Mouse (Mus musculus) WW6 (cell line): ENCODE data around the gene Ufc1.
A peak's percentile ranks its signal among the peaks of the same experiment; 100 is the strongest.

Source experiments
- DNase-seq: peaks from one replicate; pipeline ENCODE4 v3.0.0-alpha.2; 2013; ENCODE audit warnings: low read depth, low spot score

Ufc1 gene

DNA sequence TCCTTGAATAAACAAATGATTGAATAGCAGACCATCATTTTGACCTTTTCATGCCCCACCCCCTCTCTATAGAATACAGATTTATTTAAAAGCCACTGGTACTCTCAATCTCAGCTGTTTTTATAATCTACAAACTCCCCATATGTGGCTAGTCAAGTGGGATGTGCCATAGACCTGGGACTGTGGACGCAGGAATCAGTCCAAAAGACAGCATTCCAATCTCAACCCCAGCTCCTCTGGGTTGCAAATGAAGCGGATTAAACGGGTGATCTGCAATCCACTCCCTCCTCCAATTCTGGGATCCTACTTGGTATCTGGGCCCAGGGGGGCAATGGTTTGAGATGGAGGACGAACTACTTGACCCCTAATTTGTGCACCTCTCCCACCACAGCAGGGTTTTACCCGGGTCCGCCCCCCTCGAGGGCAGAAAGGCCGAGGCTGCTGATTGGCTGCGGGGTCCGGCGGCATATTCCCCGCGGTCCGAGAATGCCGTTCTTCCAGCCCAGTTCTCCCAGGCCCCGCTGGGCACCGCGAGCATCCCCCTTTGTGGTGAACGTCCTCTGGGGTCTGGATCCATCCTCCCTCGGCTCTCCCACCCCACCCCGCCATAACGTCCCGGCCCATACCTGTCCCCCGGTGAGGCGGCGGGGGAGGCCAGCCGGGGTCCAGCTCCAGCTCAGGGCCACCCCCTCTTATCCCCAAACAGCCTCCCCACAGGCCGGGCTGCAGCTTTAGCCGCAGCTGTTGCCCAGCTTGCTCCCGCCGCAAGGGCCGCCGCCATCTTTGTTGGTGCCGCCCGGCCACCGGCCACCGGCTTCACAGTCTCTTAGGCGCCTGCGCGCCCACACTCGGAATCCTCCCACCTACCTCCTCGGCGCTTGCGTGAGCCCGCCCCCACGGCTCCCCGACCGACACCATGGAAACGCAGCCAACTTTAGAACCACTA is 7.4 kb downstream of the Ufc1 start, which contains the start of gene Usp21:
Usp21 (minus strand) TSS at position 856 of the 946 bp plus-strand sequence.
- DNase-seq, result peak; percentile 80

DNA sequence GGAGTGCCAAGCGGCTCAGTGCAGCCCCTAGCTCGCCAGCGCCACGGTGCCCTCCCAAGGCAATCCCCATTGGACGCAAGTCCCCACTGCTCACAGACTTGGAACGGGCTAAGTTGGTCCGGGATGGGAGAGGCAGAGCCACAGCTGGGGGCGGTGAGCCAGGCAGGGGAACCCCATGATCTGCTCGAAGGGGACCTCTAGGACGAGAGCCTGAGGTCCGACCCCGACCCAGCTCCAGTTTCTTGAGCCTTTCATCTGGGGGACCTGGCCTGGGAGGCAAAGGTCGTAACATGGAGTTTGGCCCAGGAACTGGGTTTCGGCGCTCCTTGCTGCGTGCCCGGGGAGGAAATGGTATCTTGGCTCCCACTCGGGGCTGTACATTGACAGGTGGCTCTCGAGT is 8.3 kb downstream of the Ufc1 start:
- no peak for DNase-seq

DNA sequence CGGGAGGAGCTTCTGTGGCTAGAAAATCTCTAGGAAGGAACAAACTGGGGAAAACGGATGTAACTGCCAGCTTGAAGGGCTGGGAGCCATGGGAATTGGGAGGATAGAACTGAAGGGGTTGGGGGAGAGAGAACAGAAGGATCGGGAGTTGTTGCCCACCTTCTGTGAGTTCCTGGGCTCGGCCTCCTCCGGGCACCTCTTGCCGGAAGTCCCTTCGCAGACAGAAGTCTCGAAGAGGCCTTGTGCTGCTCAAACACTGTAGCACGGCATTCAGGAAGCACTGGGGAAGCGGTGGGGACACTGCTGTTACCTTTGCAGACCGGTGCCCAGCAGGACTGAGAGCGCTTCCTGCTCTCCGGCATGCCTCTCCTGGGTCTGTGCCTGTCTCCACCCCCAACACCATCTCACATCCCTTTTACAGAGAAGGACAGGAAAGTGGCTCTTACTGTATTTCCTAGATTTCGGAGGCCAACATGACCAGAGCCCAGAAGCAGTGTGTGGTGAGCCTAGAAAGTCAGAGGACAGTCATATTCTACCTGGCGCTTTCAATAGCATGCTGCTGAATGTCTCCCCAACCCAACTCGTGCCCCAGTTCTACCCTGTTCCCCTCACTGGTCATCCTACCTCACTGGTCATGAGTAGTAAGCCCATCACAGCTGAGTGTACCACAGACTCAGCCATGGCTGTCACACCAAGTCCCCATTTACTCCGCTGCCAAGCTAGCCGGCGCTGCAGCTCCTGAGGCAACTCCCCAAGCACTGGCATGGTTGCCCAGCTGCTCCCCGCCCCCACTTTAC is 9.5 kb downstream of the Ufc1 start:
- no peak for DNase-seq

DNA sequence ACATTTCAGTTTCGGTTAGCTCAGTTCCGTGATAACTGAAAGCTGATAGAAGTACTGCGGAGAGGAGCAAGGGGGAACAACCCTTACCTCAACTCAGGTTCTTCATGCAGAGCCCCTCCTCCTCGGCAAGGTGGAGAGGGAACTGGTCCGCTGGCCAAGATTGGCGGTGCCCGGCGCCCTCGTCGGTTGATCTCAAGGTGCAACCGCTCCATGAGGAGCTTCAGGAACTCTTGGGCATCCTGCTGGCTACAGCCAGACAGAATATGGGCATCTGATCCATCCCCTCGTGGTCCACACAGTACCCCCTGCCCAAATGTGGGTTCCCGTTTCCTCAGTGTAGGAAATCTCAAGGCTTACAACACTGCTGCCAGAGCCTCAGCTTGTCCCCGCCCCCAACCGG is 10.3 kb downstream of the Ufc1 start:
- DNase-seq, result no peak

DNA sequence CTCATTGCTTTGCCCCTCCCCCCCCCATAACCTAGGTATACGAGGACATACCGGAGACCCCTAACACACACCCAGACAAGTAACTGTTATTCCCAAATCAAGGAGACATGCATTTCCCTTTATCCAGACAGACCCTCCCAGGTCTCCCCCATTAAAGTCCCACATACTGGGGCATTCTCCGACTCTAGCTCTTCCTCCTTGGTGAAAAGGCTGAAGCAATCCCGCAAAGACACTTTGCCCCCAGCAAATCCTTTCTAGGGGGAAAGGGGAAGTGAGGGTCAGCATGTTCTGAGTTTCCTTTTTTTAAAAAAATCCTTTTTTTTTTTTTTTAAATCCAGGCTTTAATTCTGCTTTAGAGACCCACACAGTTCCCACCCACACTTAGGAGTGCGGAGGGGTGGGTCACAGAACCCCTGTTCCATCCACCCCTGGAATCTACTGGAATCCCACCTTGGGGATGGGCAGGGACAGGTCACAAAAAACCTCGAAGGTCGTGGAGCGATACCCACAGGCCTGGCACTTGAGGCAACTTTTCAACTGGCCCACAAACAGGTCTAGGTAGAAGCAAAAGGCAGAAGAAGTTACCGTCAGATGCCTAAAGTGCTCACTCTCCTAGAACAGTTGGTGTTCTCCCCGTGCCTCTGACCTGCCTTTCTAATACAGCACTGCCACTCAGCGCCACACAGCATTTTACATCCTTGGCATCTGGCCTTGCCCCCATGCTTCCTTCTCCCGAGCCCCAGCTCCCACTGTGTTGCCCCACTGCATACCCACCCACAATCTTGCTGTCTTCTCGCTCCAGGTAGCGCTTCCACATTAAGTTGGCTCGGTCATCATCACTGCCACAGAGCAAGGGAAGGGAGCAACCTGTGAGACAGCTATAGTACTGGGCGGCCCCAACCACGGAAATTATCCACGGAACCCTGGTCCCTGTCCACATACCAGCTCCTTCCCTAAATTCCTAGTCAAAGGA is 11.3 kb downstream of the Ufc1 start:
- DNase-seq, result no peak

DNA sequence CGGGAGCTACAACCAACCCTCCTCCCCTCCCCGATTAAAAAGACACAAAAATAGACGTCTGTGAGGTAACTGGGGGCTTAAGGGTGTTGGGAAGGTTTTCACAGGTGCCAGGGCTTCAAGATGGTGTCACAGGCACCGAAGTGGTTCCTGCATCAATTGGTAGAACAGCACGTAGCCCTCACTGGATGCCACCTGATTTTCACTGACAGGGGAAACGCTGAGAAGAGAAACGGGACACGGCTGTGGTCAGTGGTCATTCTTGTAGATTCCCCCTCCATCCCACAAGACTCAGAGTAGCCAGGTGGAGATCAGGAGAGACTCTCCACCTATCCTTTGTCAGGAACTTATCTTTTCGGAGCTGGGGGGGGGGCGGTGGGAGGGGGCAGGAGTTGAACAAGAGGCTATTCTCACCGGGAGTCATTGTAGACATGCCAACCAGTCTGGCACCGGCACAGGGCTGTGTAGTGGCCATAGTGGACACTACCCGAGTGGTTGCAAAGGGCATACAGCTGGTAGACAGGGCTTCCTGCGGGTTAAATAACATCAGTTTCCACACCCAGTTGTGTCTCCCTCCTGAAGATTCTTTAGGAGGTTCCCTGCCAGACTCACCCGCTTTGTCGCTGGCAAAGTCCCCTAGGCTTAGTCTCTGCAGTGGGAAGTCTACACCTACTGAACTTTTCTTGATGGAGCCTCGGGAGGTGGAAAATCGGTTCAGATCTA is 12.6 kb downstream of the Ufc1 start:
- no peak for DNase-seq

DNA sequence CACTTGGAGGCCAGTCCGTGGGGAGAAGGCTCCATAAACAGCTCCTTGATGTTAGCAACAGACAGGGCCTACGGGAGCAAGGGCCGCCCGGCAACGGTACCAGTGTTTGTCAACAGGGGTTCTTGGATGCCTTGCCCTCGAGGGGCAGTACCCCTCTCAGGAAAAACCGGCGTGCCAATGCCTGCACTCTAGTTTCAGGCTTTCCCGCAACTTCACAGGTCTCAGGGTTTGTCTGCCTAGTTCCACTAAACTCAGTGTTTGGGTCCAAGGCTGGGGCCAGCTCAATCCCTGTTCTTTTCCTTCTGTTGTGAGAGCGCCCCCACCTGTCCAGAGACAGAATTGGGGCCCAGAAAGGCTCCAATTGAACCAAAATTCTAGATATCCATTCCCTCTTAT is 13.3 kb downstream of the Ufc1 start:
- peak; percentile 50 for DNase-seq

DNA sequence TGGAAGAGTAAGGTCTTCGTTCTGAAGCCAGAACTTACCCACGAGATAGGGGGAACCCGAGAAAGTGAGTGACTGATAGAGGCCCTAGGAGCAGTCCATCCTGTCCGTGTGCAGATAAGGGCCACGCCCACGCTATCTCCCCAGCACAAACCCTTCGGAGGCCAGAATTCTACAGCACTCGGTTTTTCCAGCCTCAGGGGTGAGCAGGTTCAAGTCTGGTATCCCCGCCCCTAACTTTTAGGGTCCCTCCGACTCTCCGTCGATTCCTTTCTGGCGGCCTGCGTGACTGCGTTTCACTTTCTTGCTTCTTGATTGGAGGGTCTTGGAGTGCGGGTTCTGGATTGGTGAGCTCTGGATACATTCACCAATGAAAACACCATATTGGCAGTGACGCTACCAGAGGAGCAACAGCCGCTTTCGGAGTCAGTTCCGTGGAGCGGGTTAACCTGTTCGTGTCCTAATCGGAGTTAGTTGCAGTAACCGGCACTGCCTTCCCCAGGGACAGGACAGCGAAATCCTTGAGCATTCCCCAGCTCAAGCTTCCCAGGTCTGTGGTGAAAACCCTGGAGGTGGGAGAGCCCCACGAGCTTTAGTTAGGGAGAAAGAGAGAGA is 13.8 kb downstream of the Ufc1 start, which contains the start of gene Ppox:
Ppox (minus strand) TSS at position 271 of the 612 bp plus-strand sequence.
- DNase-seq, result peak; percentile 87

DNA sequence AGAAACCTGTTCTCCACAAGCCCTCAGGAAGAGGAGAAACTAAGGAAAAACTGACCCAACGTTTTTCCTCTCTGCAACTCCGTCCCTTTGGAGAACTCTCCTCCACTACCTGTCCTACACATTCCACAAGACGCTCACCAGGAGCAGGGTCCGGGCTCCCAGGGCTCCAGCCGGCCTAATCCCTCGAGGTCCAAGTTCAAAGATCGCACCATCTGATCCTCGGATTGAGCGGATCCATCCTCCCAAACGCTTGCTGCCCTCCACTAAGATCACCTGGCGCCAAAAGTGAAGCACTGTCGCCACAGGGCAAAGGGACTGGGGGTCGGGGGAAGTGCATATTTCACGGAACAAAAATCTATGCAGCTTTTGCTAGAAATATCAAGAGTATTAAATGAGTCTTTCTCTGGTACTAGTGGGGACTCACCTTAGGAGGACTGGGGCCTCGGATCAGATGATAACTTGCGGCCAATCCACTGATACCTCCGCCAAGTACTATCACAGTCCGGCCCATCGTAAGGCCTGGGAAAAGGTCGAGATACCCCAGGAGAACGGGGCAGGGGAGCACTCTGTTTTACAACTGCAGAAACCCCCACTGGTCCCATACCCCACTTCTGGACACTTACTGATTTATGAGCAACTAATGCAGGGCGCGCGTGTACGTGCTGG is 14.4 kb downstream of the Ufc1 start:
- DNase-seq, result no peak

DNA sequence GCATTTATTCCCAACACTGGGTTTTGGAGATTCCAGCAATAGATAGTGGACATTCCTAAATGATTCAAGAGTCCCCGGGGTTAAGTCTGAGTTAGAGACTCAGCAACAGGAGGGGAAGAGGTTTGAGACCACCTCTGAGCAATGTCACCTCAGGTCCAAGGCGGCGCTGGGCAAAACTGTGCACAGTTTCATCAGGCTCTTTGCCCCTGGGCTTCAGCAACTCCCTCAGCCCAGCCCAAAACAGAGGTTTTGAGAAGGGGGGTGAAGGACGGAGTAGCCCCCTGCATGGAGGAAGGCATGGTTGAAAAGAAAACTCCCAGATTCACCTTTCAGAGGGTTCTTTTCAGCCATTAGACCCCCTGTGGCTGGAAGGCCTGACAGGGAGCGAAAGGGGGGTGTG is 15.1 kb downstream of the Ufc1 start:
- DNase-seq, result no peak

DNA sequence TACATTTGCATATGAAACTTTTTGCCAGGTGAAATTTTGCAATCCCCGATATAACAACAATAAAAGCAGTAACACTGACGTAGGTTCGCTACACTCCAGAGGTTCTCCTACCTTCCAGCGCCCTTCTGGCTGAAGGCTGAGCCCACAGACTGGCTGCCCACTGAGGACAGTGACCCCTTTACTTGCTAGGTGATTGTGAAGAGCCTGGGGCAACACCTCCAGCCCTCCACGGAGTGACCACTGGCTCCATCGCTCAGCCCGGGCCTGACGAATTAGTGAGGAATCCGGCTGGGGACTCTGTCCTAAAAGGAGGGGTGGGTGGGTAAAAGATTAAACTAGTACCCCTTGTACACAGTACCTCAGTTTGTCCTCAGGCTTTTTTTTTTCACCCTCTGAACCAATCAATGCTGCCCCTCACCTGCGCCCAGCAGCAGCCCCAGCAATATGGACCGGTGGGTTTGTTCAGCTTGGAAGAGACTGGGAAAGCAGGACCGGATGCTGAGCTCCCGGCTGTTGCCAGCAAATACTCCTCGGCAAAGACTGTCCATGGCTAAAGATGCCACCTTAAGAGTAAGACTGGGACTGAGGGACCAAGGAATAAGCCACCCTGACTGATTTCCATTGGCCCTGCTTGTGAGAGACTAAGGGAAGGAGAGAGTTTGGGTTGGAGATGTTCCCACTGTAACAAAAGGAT is 15.7 kb downstream of the Ufc1 start:
- DNase-seq, result no peak

DNA sequence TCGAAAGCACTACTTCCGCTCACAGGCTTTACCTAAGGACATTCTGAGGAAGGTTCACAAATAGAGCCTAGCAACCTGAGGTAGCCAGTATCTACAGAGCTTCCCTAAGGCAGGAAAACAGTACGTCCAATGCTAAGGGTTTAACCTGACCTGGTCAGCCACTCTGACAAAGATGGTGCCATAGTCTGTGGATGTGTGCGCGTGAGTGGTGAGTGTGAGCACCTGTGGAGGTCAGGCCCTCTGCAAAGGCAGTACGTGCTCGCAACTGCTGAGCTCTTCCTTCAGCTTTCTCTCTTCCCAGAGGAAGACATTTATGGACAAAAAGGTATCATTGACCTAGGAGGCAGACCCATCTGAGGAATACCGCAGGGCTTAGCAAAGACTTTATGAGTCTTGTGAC is 16.4 kb downstream of the Ufc1 start:
- DNase-seq, result no peak

DNA sequence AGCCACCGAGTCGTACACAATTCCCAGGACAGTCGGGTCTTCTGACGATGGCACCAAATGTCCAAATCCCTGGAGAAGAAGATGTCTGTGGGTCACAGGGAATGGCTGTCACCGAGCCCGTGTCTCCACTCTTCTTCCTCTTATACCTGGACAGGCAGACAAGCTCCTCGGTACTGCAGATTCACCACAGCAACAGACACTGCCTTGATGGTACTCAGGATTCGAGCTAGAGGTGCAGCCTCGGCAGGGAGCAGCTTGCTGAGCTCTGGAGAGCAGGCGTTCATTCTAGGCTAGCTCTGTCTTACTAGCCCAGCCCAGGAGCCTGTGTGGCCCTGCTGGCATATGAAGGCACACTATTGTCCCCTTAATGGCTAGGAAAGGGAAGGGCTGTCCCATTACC is 17.1 kb downstream of the Ufc1 start:
- DNase-seq, result no peak

DNA sequence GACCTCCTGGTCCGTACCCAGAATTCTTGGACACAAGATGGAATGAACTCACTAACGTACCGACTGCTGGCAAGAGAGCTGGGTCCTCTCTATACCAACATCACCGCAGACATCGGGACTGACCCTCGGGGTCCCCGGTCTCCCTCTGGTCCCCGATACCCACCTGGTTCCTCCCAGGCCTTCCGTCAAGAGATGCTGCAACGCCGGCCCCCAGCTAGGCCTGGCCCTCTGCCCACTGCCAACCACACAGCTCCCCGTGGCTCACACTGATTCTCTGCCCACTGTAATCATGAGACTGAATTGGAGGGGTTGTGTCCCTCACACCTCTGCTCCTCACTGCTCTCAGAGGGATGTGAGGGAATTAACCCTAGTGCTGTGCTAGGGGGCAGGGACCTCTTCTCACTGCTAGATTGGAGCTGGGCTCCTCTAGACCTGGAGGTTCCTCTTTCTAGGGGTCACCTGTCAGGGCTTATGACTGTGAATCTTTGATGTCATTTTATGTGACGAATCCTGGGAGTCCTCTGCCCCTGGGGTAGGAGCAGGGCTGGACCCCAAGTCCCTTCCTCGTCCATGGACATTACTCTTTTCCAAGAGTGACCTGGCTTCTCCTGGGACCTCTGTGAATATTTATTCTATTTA is 18.6 kb downstream of the Ufc1 start:
- DNase-seq, result no peak

DNA sequence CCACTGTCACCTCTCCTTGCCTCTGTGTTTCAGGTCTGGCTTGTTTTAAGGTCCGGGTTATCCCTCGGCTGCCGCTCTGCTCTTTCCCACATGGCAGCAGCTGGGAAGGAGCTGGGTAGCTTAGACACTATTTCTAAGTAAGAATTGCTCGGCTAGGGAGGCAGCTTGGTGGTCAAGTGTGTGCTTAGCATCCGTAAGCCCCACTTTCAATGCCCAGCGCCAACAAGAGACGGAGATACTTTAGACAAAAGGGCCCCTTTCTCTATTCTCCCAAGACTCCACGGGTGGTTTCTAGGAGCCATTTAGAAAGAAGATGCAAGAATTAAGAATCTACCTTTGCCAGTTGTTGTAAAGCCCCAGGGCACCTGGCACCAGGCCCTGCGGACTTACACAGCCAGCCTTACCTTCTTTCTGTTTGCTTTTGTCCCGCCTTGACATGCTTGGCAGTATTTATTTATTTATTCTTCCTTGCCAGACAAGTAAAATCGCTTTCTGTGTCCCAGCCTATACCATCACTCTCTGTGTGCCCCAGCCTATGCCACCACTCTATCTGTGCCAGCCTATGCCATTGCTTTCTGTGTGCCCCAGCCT is 19.6 kb downstream of the Ufc1 start:
- DNase-seq, result no peak

DNA sequence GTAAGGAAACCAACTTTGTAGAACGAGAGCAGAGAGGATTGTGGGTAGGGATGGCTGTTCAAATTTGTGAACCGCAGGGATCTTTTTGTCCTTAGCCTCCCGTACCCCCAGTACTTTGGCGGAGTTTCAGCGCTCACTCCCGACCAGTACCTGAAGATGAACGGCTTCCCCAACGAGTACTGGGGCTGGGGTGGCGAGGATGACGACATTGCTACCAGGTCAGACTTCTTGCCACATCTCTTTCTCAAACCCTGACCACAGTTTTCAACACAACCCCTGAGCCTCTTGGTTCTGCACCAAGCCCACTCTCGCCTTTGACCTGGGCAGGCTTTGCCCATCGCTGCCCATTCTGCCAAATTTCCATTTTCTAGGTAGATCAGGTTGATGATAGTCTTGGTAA is 20.7 kb downstream of the Ufc1 start:
- no peak for DNase-seq

DNA sequence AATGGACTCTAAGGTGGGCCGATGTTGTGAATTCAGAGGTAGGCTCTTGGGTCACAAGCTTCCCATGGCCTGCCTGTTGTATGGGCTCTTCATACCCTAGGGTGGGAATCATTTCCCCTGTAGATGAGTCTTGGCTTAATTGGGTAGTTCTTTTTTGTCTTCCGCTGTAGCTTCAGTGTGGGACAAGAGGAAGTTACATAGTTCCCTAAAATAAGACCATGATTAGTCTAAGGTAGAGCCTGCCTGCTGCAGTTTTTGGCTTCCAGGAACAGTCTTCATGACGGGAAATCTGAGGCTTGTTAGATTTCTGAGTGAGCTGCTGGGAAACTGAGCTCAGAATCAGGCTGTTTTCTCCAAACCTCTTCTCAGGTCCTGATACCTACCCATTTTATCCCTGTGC is 22.7 kb downstream of the Ufc1 start:
- DNase-seq, result no peak

DNA sequence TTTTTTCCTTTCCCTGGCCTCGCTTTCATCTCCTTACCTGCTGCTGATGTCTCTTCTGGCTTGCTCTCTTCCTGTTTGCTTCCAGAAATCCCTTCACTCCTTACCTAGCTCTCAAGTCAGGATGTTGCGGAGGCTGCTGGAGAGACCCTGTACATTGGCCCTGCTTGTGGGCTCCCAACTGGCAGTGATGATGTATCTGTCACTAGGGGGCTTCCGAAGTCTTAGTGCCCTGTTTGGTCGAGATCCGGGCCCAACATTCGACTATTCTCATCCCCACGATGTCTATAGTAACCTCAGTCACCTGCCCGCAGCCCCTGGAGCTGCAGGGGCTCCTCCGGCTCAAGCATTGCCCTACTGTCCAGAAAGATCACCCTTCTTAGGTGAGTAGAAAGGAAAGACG is 23.2 kb downstream of the Ufc1 start:
- no peak for DNase-seq
